Mouse (Mus musculus) heart, postnatal 0 days (tissue): Measurements from ENCODE around the gene Preb.

ENCODE experiments used
- CTCF ChIP-seq: IDR thresholded peaks from 2 replicates; pipeline ENCODE4 v1.5.1; 2016; ENCODE audit warnings: antibody characterized with exemption, control low read depth, low read depth
- EP300 ChIP-seq: IDR thresholded peaks from 2 replicates; pipeline ENCODE4 v1.6.1; 2016; ENCODE audit warnings: antibody characterized with exemption, low read depth

DNA sequence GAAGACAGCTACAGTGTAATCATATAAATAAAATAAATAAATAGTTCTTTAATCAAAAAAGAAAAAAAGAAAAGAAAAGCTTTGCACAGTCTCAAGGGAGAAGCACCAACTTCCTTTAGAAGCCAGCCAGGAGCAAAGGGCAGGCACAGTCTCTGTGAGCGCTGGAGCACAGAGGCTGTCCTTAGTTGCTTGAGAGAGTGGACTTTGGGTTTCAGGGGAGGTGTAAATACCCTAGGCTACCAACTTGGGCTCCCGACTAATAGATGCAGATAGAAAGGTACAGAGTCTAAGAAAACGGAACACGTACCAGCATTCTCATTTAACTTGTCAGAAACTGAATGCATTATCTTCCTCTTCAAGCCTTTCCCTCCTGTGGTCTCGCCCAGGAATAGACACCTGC lies 11.5 kb downstream of the Preb start:
- TF ChIP-seq CTCF (no peak), EP300 (no peak)
